Mouse (Mus musculus) ES-E14 (cell line): Measurements from ENCODE around the gene Inpp5b.

Experiments used
- CHD2 ChIP-seq: IDR thresholded peaks from 2 replicates; pipeline ENCODE4 v1.6.1; 2014; ENCODE audit warnings: mild to moderate bottlenecking, low read depth, low read length, inconsistent platforms
- ZNF384 ChIP-seq: IDR thresholded peaks from 2 replicates; pipeline ENCODE4 v1.6.1; 2012; ENCODE audit warnings: low read depth, low read length, inconsistent platforms

DNA sequence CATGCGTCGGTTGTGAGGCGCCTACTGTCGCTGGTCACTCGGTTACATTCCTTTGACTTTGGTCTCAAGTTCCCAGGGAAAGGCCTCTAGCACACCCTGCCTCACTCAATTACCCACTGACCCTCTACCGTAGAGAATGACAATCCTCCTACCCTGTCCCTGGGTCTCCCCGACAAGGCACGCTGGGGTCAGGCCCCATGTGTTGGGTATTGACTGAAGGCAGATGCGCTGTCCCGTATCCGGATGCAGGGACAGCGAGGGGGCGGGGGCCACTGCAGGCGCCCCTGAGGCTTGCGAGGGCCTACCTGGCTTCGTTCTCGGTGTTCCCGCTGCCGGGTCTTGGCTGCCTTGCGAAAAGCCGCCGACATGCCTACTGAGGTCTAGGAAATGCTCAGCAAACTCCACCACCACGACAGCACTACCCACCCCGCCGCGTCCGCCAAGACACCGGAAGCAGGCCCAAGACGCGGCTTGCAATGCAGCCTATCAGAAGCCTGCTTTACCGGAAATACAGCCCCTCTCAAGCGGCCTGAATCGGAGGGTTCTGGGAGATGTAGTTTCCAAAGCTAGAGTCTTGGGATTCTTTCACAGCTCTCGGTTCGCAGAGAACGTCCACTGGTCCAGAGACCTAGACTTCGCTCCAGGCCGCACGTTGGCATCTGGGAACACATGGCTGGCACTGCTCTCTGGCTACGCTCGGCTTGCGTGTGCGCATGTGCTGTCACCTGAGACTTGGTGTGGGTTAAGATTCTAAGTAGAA is 48.3 kb upstream of the Inpp5b start, which contains the start of gene Utp11:
- TF ChIP-seq ZNF384 (no peak), CHD2 (peak; percentile 58; the same call in 1 of the 2 replicates)
